Mouse (Mus musculus) limb, embryonic 10.5 days (tissue): ENCODE data around the gene Kpna3. TPM values are rescaled to one million over a fixed set of nuclear protein-coding genes. Genes with fewer than 3 reads are reported as not detected.

Source experiments
- DNase-seq: peaks from one replicate; pipeline ENCODE4 v3.0.0-alpha.2; 2017; ENCODE audit warnings: low spot score
- H3K27ac ChIP-seq: fragments of 300-500 bp; sonication (generic); 2 replicates; pipeline ENCODE4 v1.5.1; 2016; ENCODE audit warnings: mild to moderate bottlenecking
- H3K27me3 ChIP-seq: fragments of 300-500 bp; sonication (generic); 2 replicates; pipeline ENCODE4 v1.6.1; 2016; ENCODE audit warnings: low read depth, mild to moderate bottlenecking; ENCODE audit not compliant: poor library complexity, severe bottlenecking
- H3K36me3 ChIP-seq: fragments of 300-500 bp; sonication (generic); 2 replicates; pipeline ENCODE4 v1.6.1; 2016; ENCODE audit warnings: mild to moderate bottlenecking, moderate library complexity
- H3K4me1 ChIP-seq: fragments of 300-500 bp; sonication (generic); 2 replicates; pipeline ENCODE4 v1.6.1; 2016
- H3K4me3 ChIP-seq: fragments of 300-500 bp; sonication (generic); 2 replicates; pipeline ENCODE4 v1.5.1; 2016; ENCODE audit warnings: mild to moderate bottlenecking, moderate library complexity
- H3K9me3 ChIP-seq: fragments of 300-500 bp; sonication (generic); replicated peaks from 2 replicates; pipeline ENCODE4 v1.6.1; 2016; ENCODE audit warnings: mild to moderate bottlenecking
- WGBS: fragments of 180-500 bp; shearing (Covaris S2); methylation state at CpG from one replicate; pipeline ENCODE4 v1.1.7; 2016; 5-methylcytosine and 5-hydroxymethylcytosine counted together
- polyA plus RNA-seq: library from polyadenylated mRNA; unstranded; fragments of >200 nt; fragmentation: Nextera tagmentation; extraction: Ambion mirVana; gene quantifications from 2 replicates; pipeline ENCODE4 v1.2.1, GENCODE M21; 2016

Kpna3 gene
- polyA plus RNA-seq, 1 experiment from 2014 or later: 76.6 TPM

- peaks cover 9% of the 10 kb centered on the region for H3K4me1 ChIP-seq
- no peak overlapping the region for H3K4me3 ChIP-seq
- 95% methylated on average over 2 of the region's 2 CpGs for WGBS
- peaks cover 29% of the 10 kb centered on the region for H3K36me3 ChIP-seq
- no peak for DNase-seq
- H3K27me3 ChIP-seq: no peaks in the 10 kb centered on the region
- no peaks in the 10 kb centered on the region for H3K9me3 ChIP-seq
- H3K27ac ChIP-seq: no peak overlapping the region
Measured at GRCm38 (mm10) chr14:61363734-61364133, 75.9 kb downstream of the Kpna3 start.

- Histone ChIP-seq H3K9me3 (no peaks in the 10 kb centered on the region), H3K4me1 (peaks cover 9% of the 10 kb centered on the region), H3K36me3 (peaks cover 20% of the 10 kb centered on the region), H3K27ac (no peak overlapping the region), H3K4me3 (no peak overlapping the region), H3K27me3 (no peaks in the 10 kb centered on the region)
- DNase-seq: no peak
- 95% methylated on average over 2 of the region's 2 CpGs for WGBS
Measured at GRCm38 (mm10) chr14:61362268-61362667, 77.4 kb downstream of the Kpna3 start.

GRCm38 (mm10) chr14:61360981-61361511 lies 78.6 kb downstream of the Kpna3 start:
- WGBS: 65% methylated on average over 3 of the region's 3 CpGs
- H3K4me1 ChIP-seq: peaks cover 9% of the 10 kb centered on the region
- H3K4me3 ChIP-seq: peak overlapping the region; percentile 81
- no peak for DNase-seq
- no peaks in the 10 kb centered on the region for H3K9me3 ChIP-seq
- peak overlapping the region; percentile 94; the same call in 1 of the 2 replicates for H3K27ac ChIP-seq
- H3K27me3 ChIP-seq: no peaks in the 10 kb centered on the region
- 0 out of 2 replicates have a peak, but pooled peaks cover 8% of the 10 kb centered on the region for H3K36me3 ChIP-seq

- H3K4me1 ChIP-seq: peaks cover 9% of the 10 kb centered on the region
- WGBS: 1% methylated on average over 40 of the region's 40 CpGs
- H3K27ac ChIP-seq: peak within 1 kb of the TSS; percentile 94
- H3K9me3 ChIP-seq: no peaks in the 10 kb centered on the region
- peak within 1 kb of the TSS; percentile 81 for H3K4me3 ChIP-seq
- H3K36me3 ChIP-seq: peaks cover 10% of the 10 kb centered on the region; the same call in 1 of the 2 replicates
- DNase-seq: peak; percentile 89
- H3K27me3 ChIP-seq: no peaks in the 10 kb centered on the region
Measured at GRCm38 (mm10) chr14:61360131-61360980, 79.3 kb downstream of the Kpna3 start, which contains the start of gene Ebpl. TSS of gene Ebpl (minus strand) at chr14:61360439.

- no peaks in the 10 kb centered on the region for H3K27me3 ChIP-seq
- H3K9me3 ChIP-seq: no peaks in the 10 kb centered on the region
- WGBS: 81% methylated on average over 10 of the region's 10 CpGs
- H3K27ac ChIP-seq: no peak overlapping the region
- H3K4me1 ChIP-seq: peaks cover 4% of the 10 kb centered on the region; the same call in 1 of the 2 replicates
- no peak overlapping the region for H3K4me3 ChIP-seq
- peaks cover 9% of the 10 kb centered on the region; the same call in 1 of the 2 replicates for H3K36me3 ChIP-seq
- DNase-seq: no peak
Measured at GRCm38 (mm10) chr14:61354251-61355235, 85.1 kb downstream of the Kpna3 start.

GRCm38 (mm10) chr14:61350808-61351207 lies 88.9 kb downstream of the Kpna3 start:
- Histone ChIP-seq H3K27me3 (no peaks in the 10 kb centered on the region), H3K9me3 (no peaks in the 10 kb centered on the region), H3K4me1 (peaks cover 4% of the 10 kb centered on the region; the same call in 1 of the 2 replicates), H3K27ac (no peak overlapping the region), H3K4me3 (no peak overlapping the region), H3K36me3 (peaks cover 9% of the 10 kb centered on the region; the same call in 1 of the 2 replicates)
- no peak for DNase-seq
- WGBS: 74% methylated on average over 6 of the region's 6 CpGs

- Histone ChIP-seq H3K27ac (no peak overlapping the region), H3K36me3 (0 out of 2 replicates have a peak, but pooled peaks cover 4% of the 10 kb centered on the region), H3K27me3 (no peaks in the 10 kb centered on the region), H3K4me3 (no peak overlapping the region), H3K9me3 (no peaks in the 10 kb centered on the region), H3K4me1 (peaks cover 4% of the 10 kb centered on the region; the same call in 1 of the 2 replicates)
- 82% methylated on average over 4 of the region's 4 CpGs for WGBS
- DNase-seq: no peak
Measured at GRCm38 (mm10) chr14:61349876-61350275, 89.8 kb downstream of the Kpna3 start.

GRCm38 (mm10) chr14:61346827-61347698 lies 92.6 kb downstream of the Kpna3 start:
- DNase-seq: no peak
- no peaks in the 10 kb centered on the region for H3K9me3 ChIP-seq
- no peak overlapping the region for H3K27ac ChIP-seq
- no peaks in the 10 kb centered on the region for H3K36me3 ChIP-seq
- 89% methylated on average over 10 of the region's 10 CpGs for WGBS
- H3K4me3 ChIP-seq: no peak overlapping the region
- H3K27me3 ChIP-seq: no peaks in the 10 kb centered on the region
- peaks cover 4% of the 10 kb centered on the region; the same call in 1 of the 2 replicates for H3K4me1 ChIP-seq

- H3K27me3 ChIP-seq: no peaks in the 10 kb centered on the region
Measured at GRCm38 (mm10) chr14:61344590-61344989, 95.1 kb downstream of the Kpna3 start.

GRCm38 (mm10) chr14:61339381-61339780 lies 100.3 kb downstream of the Kpna3 start:
- no peaks in the 10 kb centered on the region for H3K36me3 ChIP-seq
- peaks cover 12% of the 10 kb centered on the region for H3K4me1 ChIP-seq
- H3K27ac ChIP-seq: no peak overlapping the region
- H3K27me3 ChIP-seq: no peaks in the 10 kb centered on the region
- 76% methylated on average over 4 of the region's 4 CpGs for WGBS
- H3K4me3 ChIP-seq: no peak overlapping the region
- no peak for DNase-seq
- H3K9me3 ChIP-seq: no peaks in the 10 kb centered on the region

More at GRCm38 (mm10) chr14:61344590-61344989, 95.1 kb downstream of the Kpna3 start:
- Histone ChIP-seq H3K27ac (no peak overlapping the region), H3K9me3 (no peaks in the 10 kb centered on the region), H3K4me1 (peaks cover 5% of the 10 kb centered on the region), H3K36me3 (no peaks in the 10 kb centered on the region), H3K4me3 (no peak overlapping the region)
- DNase-seq: no peak
- 79% methylated on average over 5 of the region's 5 CpGs for WGBS

GRCm38 (mm10) chr14:61330996-61331561 lies 108.6 kb downstream of the Kpna3 start:
- WGBS: 28% methylated on average over 13 of the region's 13 CpGs
- no peak overlapping the region for H3K4me3 ChIP-seq
- H3K27ac ChIP-seq: peak overlapping the region; percentile 31; the same call in 1 of the 2 replicates

More at GRCm38 (mm10) chr14:61330996-61331561, 108.6 kb downstream of the Kpna3 start:
- peaks cover 16% of the 10 kb centered on the region for H3K4me1 ChIP-seq
- no peaks in the 10 kb centered on the region for H3K36me3 ChIP-seq
- H3K9me3 ChIP-seq: no peaks in the 10 kb centered on the region
- DNase-seq: peak; percentile 87
- H3K27me3 ChIP-seq: no peaks in the 10 kb centered on the region
